Comparison of ENCODE assay signal across 8 mouse cellular contexts in the genomic region with DNA sequence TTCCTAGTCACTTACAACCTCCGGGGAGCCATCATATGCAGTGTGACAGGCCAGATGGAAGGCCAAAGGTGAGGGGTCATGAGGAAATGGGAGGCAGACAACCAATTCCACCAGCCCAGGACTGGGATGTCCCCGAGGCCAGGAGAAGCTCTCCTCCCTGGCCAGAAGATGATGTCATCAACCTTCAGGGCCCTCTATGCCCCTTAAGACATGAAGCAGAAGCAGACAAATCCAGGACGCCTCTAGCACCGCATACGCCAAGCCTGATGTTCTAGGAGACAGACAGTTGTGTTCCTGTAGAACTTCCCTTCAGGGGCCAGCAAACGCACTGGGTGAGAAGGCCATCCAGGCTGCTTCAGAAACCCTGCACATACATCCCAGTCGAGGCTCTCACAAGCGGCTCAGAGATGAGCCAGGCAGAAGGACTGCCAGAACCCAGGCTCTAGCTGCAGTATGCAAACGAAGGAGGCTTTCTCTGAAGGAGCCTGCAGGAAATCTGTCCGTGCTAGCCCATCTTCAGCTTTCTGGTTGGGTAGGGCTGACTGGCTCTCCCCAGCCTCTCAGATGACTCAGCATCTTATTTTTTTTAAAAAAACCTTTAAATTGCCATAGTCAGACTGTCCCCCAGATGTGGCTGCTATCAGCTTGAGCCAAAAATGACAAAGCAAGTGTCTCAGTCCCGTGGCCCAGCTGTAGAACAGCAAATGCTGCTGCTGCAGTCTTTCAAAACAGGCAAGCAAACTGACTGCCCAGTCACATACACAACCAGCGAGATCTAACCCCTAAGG. TPM values are rescaled to one million over a fixed set of nuclear protein-coding genes. Genes with fewer than 3 reads are reported as not detected.
DNase-seq lines count a peak whose midpoint lies in the region; ATAC-seq and TF ChIP-seq lines count a peak whose summit lies in the region.

No protein-coding gene starts in this region.

- TF ChIP-seq CTCF in E14TG2a.4 (conservative IDR thresholded peaks at IDR 0.05; ENCODE audit: low read length), result no peak

- H3K36me3 ChIP-seq in kidney, embryonic 15.5 days, result no peaks in the 10 kb centered on the region
- peaks cover 36% of the 10 kb centered on the region for H3K36me3 ChIP-seq in E14TG2a.4 (ENCODE audit: insufficient read depth, low read length)
- H3K36me3 ChIP-seq in embryonic facial prominence, embryonic 12.5 days, result no peaks in the 10 kb centered on the region
- H3K36me3 ChIP-seq in stomach, embryonic 15.5 days, result no peaks in the 10 kb centered on the region

- H3K4me2 ChIP-seq in kidney, embryonic 15.5 days, result no peak overlapping the region
- H3K4me2 ChIP-seq in embryonic facial prominence, embryonic 12.5 days (replicated peaks), result no peak overlapping the region
- no peak overlapping the region for H3K4me2 ChIP-seq in stomach, embryonic 15.5 days

- no peaks in the 10 kb centered on the region for H3K27me3 ChIP-seq in kidney, embryonic 15.5 days
- no peaks in the 10 kb centered on the region for H3K27me3 ChIP-seq in E14TG2a.4 (ENCODE audit: insufficient read depth, low read length)
- H3K27me3 ChIP-seq in embryonic facial prominence, embryonic 12.5 days, result no peaks in the 10 kb centered on the region
- H3K27me3 ChIP-seq in stomach, embryonic 15.5 days (replicated peaks), result no peaks in the 10 kb centered on the region

- ATAC-seq in kidney, embryonic 15.5 days (replicated peaks; ENCODE audit: low FRiP score), result no peak; the same call in 1 of the 2 replicates
- no peak for ATAC-seq in embryonic facial prominence, embryonic 12.5 days (ENCODE audit: insufficient number of reproducible peaks, insufficient read depth, low FRiP score, low TSS enrichment)
- ATAC-seq in stomach, embryonic 15.5 days (ENCODE audit: insufficient read depth, low FRiP score, low read depth), result peak; percentile 69; the same call in 1 of the 2 replicates

- H3K4me1 ChIP-seq in kidney, embryonic 15.5 days, result peaks cover 51% of the 10 kb centered on the region
- peaks cover 91% of the 10 kb centered on the region for H3K4me1 ChIP-seq in E14TG2a.4 (replicated peaks; ENCODE audit: low read depth, low read length)
- H3K4me1 ChIP-seq in embryonic facial prominence, embryonic 12.5 days, result peaks cover 42% of the 10 kb centered on the region
- peaks cover 15% of the 10 kb centered on the region for H3K4me1 ChIP-seq in stomach, embryonic 15.5 days

- no peak overlapping the region for H3K4me3 ChIP-seq in kidney, embryonic 15.5 days (replicated peaks)
- peak overlapping the region; percentile 50 for H3K4me3 ChIP-seq in E14TG2a.4 (replicated peaks; ENCODE audit: low read length)
- no peak overlapping the region for H3K4me3 ChIP-seq in embryonic facial prominence, embryonic 12.5 days
- H3K4me3 ChIP-seq in stomach, embryonic 15.5 days (replicated peaks), result no peak overlapping the region

- H3K27ac ChIP-seq in kidney, embryonic 15.5 days, result peak overlapping the region; percentile 29; the same call in 1 of the 2 replicates
- 0 out of 2 replicates have a peak overlapping the region, but pooled peaks have one; percentile 7 for H3K27ac ChIP-seq in embryonic facial prominence, embryonic 12.5 days
- H3K27ac ChIP-seq in stomach, embryonic 15.5 days, result no peak overlapping the region

- no peak for DNase-seq in kidney, postnatal 14 days
- peak; percentile 60 to 61 for DNase-seq in left cerebral cortex, postnatal 36 days (ENCODE audit: low spot score in 2 of 2)
- DNase-seq in Muller cell, postnatal 12 days (ENCODE audit: inconsistent ontology term), result no peak
- DNase-seq in embryo, embryonic 9.5 days (ENCODE audit: extremely low spot score), result no peak

- no peaks in the 10 kb centered on the region for H3K9me3 ChIP-seq in kidney, embryonic 15.5 days (replicated peaks)
- no peaks in the 10 kb centered on the region for H3K9me3 ChIP-seq in E14TG2a.4 (ENCODE audit: low read length)
- no peaks in the 10 kb centered on the region for H3K9me3 ChIP-seq in embryonic facial prominence, embryonic 12.5 days
- H3K9me3 ChIP-seq in stomach, embryonic 15.5 days, result no peaks in the 10 kb centered on the region

- WGBS in kidney, embryonic 15.5 days, result 50% methylated on average over 12 of the region's 12 CpGs
- WGBS in embryonic facial prominence, embryonic 12.5 days, result 43% methylated on average over 12 of the region's 12 CpGs
- 51% methylated on average over 12 of the region's 12 CpGs for WGBS in stomach, embryonic 15.5 days

- no peak overlapping the region for H3K9ac ChIP-seq in kidney, embryonic 15.5 days
- 0 out of 2 replicates have a peak overlapping the region, but pooled peaks have one; percentile 2 for H3K9ac ChIP-seq in embryonic facial prominence, embryonic 12.5 days
- no peak overlapping the region for H3K9ac ChIP-seq in stomach, embryonic 15.5 days

- intact Hi-C loops in left cerebral cortex, postnatal 36 days (cut with DNase I), result no loop called here

RNA-seq across cellular contexts. Expression of gene Ube2o, which starts 8.3 kb away (rescaled TPM):
- 7.3 and 7.4 TPM in 2 replicates for polyA plus RNA-seq in kidney, embryonic 15.5 days (2015; fragmentation: Nextera tagmentation; extraction: Ambion mirVana)
- 19.9 and 26.4 TPM in 2 replicates for polyA plus RNA-seq in embryonic facial prominence, embryonic 12.5 days (2016; fragmentation: Nextera tagmentation; extraction: Ambion mirVana)
- 100 to 1,000 TPM; 121 to 126 TPM for total RNA-seq in left cerebral cortex, postnatal 36 days (2021)
- polyA plus RNA-seq in stomach, embryonic 15.5 days (2015; fragmentation: Nextera tagmentation; extraction: Ambion mirVana), result 12.5 and 14.0 TPM in 2 replicates

RNA-seq across cellular contexts. Expression of gene Aanat, which starts 13.3 kb away (rescaled TPM):
- polyA plus RNA-seq in kidney, embryonic 15.5 days (2015; fragmentation: Nextera tagmentation; extraction: Ambion mirVana), result not detected in 2 replicates
- not detected in 2 replicates for polyA plus RNA-seq in embryonic facial prominence, embryonic 12.5 days (2016; fragmentation: Nextera tagmentation; extraction: Ambion mirVana)
- under 1 TPM; 0.62 to 0.97 TPM for total RNA-seq in left cerebral cortex, postnatal 36 days (2021)
- polyA plus RNA-seq in stomach, embryonic 15.5 days (2015; fragmentation: Nextera tagmentation; extraction: Ambion mirVana), result 0.09 TPM in 1 of 2 replicates, not detected in the other

RNA-seq across cellular contexts. Expression of gene Sphk1, which starts 42.2 kb away (rescaled TPM):
- 4.1 and 6.3 TPM in 2 replicates for polyA plus RNA-seq in kidney, embryonic 15.5 days (2015; fragmentation: Nextera tagmentation; extraction: Ambion mirVana)
- 6.9 and 8.3 TPM in 2 replicates for polyA plus RNA-seq in embryonic facial prominence, embryonic 12.5 days (2016; fragmentation: Nextera tagmentation; extraction: Ambion mirVana)
- total RNA-seq in left cerebral cortex, postnatal 36 days (2021), result 1 to 10 TPM; 4.0 to 7.0 TPM
- polyA plus RNA-seq in stomach, embryonic 15.5 days (2015; fragmentation: Nextera tagmentation; extraction: Ambion mirVana), result 15.3 and 20.7 TPM in 2 replicates

RNA-seq across cellular contexts. Expression of gene Rhbdf2, which starts 53.9 kb away (rescaled TPM):
- polyA plus RNA-seq in kidney, embryonic 15.5 days (2015; fragmentation: Nextera tagmentation; extraction: Ambion mirVana), result 9.5 and 9.8 TPM in 2 replicates
- polyA plus RNA-seq in embryonic facial prominence, embryonic 12.5 days (2016; fragmentation: Nextera tagmentation; extraction: Ambion mirVana), result 4.5 and 4.7 TPM in 2 replicates
- total RNA-seq in left cerebral cortex, postnatal 36 days (2021), result 1 to 10 TPM in 1 of 2 experiments, under 1 TPM in 1; 0.84 to 1.9 TPM
- polyA plus RNA-seq in stomach, embryonic 15.5 days (2015; fragmentation: Nextera tagmentation; extraction: Ambion mirVana), result 7.4 and 7.5 TPM in 2 replicates

Comparison
In these comparisons a context has a peak if more than half of its experiments do, and no peak if none do; other contexts are left out.
1. DNase-seq: peak in left cerebral cortex, postnatal 36 days (2 of 2); none in kidney, postnatal 14 days (single experiment), Muller cell, postnatal 12 days (single experiment) and embryo, embryonic 9.5 days (single experiment).